Mouse (Mus musculus): Measurements from ENCODE around the gene Zbtb8os.

The Zbtb8os gene

GRCm38 (mm10) chr4:129377601-129378390, 42.3 kb downstream of the Zbtb8os start, which contains the start of gene Zbtb8a:
Gene Zbtb8a (minus strand): TSS chr4:129378116.
- peak; percentile 63 for DNase-seq

GRCm38 (mm10) chr4:129379805-129380204, 44.3 kb downstream of the Zbtb8os start:
- DNase-seq = no peak

GRCm38 (mm10) chr4:129381148-129381547, 45.7 kb downstream of the Zbtb8os start:
- no peak for DNase-seq

GRCm38 (mm10) chr4:129382029-129382428, 46.5 kb downstream of the Zbtb8os start:
- no peak for DNase-seq

- DNase-seq = peak; percentile 31
Measured at GRCm38 (mm10) chr4:129382488-129382887, 47.0 kb downstream of the Zbtb8os start.

- peak; percentile 69 for DNase-seq
Measured at GRCm38 (mm10) chr4:129383586-129383985, 48.1 kb downstream of the Zbtb8os start.

- DNase-seq = peak; percentile 86
Measured at GRCm38 (mm10) chr4:129384440-129384839, 48.9 kb downstream of the Zbtb8os start.

- no peak for DNase-seq
Measured at GRCm38 (mm10) chr4:129385685-129386084, 50.2 kb downstream of the Zbtb8os start.

GRCm38 (mm10) chr4:129386269-129386946, 50.9 kb downstream of the Zbtb8os start:
- no peak for DNase-seq

GRCm38 (mm10) chr4:129386989-129387388, 51.5 kb downstream of the Zbtb8os start:
- no peak for DNase-seq

GRCm38 (mm10) chr4:129388404-129388803, 52.9 kb downstream of the Zbtb8os start:
- no peak for DNase-seq

- peak; percentile 53 for DNase-seq
Measured at GRCm38 (mm10) chr4:129390216-129390743, 54.8 kb downstream of the Zbtb8os start.

GRCm38 (mm10) chr4:129390936-129391557, 55.6 kb downstream of the Zbtb8os start:
- peak; percentile 50 for DNase-seq

GRCm38 (mm10) chr4:129394089-129394870, 58.8 kb downstream of the Zbtb8os start:
- no peak for DNase-seq

- peak; percentile 81 for DNase-seq
Measured at GRCm38 (mm10) chr4:129396960-129397359, 61.5 kb downstream of the Zbtb8os start.

- DNase-seq = no peak
Measured at GRCm38 (mm10) chr4:129399813-129400212, 64.3 kb downstream of the Zbtb8os start.
